Mouse (Mus musculus): Measurements from ENCODE around the gene Hmgxb4. TPM values are rescaled to one million over a fixed set of nuclear protein-coding genes. Genes with fewer than 3 reads are reported as not detected.
A peak's percentile ranks its signal among the peaks of the same experiment; 100 is the strongest.
"Not testable (repeated sequence)": the region's sequence is repeated elsewhere in the genome, so short reads cannot be mapped to it uniquely, and the experiment has no call there.

The Hmgxb4 gene
- polyA plus RNA-seq (2015; fragmentation: Nextera tagmentation; extraction: Ambion mirVana): 17.9 and 18.9 TPM in 2 replicates

DNA sequence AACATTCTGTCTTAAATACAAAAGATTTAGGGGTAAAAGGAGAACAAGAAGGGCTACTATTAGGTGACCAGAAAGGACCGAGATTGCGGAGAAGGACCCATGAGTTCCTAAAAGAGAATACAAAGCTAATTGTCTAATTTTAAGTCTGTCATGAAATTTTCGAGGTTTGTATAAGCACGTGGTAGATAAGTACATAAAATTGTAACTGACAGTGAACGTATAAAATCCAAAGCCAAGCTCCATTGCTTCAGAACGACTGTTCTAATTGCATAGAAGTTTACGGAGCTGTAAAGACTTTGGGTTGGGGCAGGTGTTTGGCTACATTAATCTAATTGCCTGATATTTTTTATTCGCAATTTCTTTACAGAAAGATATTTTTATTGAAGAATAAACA, at the start of gene Hmgxb4:
Gene Hmgxb4, plus strand, starts transcription at position 276 of the 394 bp plus-strand sequence.
- Histone ChIP-seq H3K27me3 (ENCODE audit: control insufficient read depth, insufficient read depth, low read length) (no peaks in the 10 kb centered on the region), H3K36me3 (ENCODE audit: control insufficient read depth, insufficient read depth) (no peaks in the 10 kb centered on the region), H3K9me3 (replicated peaks; ENCODE audit: control insufficient read depth, low read length) (no peaks in the 10 kb centered on the region), H3K9ac (ENCODE audit: low read length) (peak within 1 kb of the TSS; percentile 100), H3K4me3 (ENCODE audit: low read length) (peak within 1 kb of the TSS; percentile 89), H3K27ac (ENCODE audit: low read length) (peak within 1 kb of the TSS; percentile 96), H3K4me1 (ENCODE audit: control insufficient read depth, insufficient read depth, low read length) (peaks cover 11% of the 10 kb centered on the region), H3K4me2 (ENCODE audit: low read depth, low read length) (peak within 1 kb of the TSS; percentile 68)
- ATAC-seq (replicated peaks; ENCODE audit: extremely low read depth, insufficient read depth, low FRiP score): no peak
- WGBS: 13% methylated on average over 8 of the region's 8 CpGs

DNA sequence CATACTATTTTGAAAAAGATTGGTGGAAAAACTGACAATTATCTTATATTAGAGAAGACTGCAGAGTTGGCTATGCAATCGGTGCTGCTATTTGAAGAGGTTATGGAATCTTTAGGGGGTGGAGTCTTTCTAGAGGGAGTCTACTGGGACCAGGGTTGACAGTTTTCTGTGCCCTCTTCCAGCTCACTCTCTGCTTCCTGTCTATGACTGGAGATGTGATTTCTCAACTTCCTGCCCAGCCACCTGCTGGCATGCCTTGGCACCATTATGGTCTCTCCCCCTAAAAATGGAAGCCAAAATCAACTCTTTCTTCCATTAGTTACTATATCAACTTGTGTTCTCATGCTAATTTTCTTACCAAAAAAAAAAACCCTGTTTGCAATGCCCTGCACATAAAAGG, 43.7 kb upstream of the Hmgxb4 start:
- no peak for ATAC-seq (replicated peaks; ENCODE audit: extremely low read depth, insufficient read depth, low FRiP score)
- Histone ChIP-seq H3K4me1 (ENCODE audit: control insufficient read depth, insufficient read depth, low read length) (no peaks in the 10 kb centered on the region), H3K9ac (ENCODE audit: low read length) (no peak overlapping the region), H3K4me2 (ENCODE audit: low read depth, low read length) (no peak overlapping the region), H3K4me3 (ENCODE audit: low read length) (no peak overlapping the region), H3K9me3 (replicated peaks; ENCODE audit: control insufficient read depth, low read length) (no peaks in the 10 kb centered on the region), H3K27me3 (ENCODE audit: control insufficient read depth, insufficient read depth, low read length) (no peaks in the 10 kb centered on the region), H3K36me3 (ENCODE audit: control insufficient read depth, insufficient read depth) (no peaks in the 10 kb centered on the region), H3K27ac (ENCODE audit: low read length) (no peak overlapping the region)
- WGBS: 91% methylated on average over 1 of the region's 1 CpGs

DNA sequence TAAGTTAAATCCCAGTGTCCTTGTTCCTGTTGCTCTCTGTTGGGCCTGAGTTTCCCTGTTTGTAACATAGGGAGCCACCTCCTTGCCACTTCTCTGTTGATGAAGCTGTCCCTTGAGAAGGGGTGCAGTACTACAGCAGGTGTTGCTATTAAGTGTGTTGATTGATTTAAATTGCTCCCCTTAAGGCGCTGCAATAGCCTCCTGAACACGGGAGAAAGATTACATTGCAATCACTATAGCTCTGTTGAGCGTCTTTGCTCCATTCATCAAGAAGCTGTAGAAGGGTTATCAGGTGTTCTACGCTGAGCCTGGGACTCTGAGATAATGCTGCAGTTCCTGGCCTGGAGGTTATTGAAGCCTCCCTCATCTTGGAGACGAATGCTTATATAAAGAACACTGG, 29.2 kb upstream of the Hmgxb4 start:
- Histone ChIP-seq H3K36me3 (ENCODE audit: control insufficient read depth, insufficient read depth) (no peaks in the 10 kb centered on the region), H3K27ac (ENCODE audit: low read length) (no peak overlapping the region), H3K4me1 (ENCODE audit: control insufficient read depth, insufficient read depth, low read length) (no peaks in the 10 kb centered on the region), H3K27me3 (ENCODE audit: control insufficient read depth, insufficient read depth, low read length) (no peaks in the 10 kb centered on the region), H3K9me3 (replicated peaks; ENCODE audit: control insufficient read depth, low read length) (no peaks in the 10 kb centered on the region), H3K4me2 (ENCODE audit: low read depth, low read length) (no peak overlapping the region), H3K4me3 (ENCODE audit: low read length) (no peak overlapping the region), H3K9ac (ENCODE audit: low read length) (no peak overlapping the region)
- WGBS: 44% methylated on average over 5 of the region's 5 CpGs
- no peak for ATAC-seq (replicated peaks; ENCODE audit: extremely low read depth, insufficient read depth, low FRiP score)

DNA sequence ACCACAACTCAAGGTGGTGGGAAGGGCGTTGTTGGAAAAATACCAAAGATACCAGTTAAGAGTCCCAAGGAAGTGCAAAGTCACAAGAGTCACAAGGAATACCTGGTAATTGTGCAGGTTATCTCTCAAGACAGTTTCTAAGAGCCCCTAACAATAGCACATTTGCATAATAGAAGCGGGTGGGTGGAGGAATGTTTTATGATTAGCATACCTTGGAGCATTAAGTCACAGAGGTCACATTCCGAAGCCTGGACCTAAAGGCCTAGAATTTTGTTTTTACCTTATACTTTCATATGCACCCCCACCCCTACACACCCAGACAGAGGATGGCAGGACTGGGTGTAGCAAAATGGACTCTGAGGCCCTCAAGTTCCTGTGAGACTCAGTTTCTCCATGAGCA, 22.9 kb upstream of the Hmgxb4 start:
- H3K9ac ChIP-seq (ENCODE audit: low read length); H3K4me1 ChIP-seq (ENCODE audit: control insufficient read depth, insufficient read depth, low read length); H3K4me3 ChIP-seq (ENCODE audit: low read length); H3K4me2 ChIP-seq (ENCODE audit: low read depth, low read length); ATAC-seq (replicated peaks; ENCODE audit: extremely low read depth, insufficient read depth, low FRiP score); H3K27ac ChIP-seq (ENCODE audit: low read length); H3K36me3 ChIP-seq (ENCODE audit: control insufficient read depth, insufficient read depth); H3K9me3 ChIP-seq (replicated peaks; ENCODE audit: control insufficient read depth, low read length); H3K27me3 ChIP-seq (ENCODE audit: control insufficient read depth, insufficient read depth, low read length): not testable (repeated sequence)
- WGBS: 86% methylated on average over 3 of the region's 3 CpGs

DNA sequence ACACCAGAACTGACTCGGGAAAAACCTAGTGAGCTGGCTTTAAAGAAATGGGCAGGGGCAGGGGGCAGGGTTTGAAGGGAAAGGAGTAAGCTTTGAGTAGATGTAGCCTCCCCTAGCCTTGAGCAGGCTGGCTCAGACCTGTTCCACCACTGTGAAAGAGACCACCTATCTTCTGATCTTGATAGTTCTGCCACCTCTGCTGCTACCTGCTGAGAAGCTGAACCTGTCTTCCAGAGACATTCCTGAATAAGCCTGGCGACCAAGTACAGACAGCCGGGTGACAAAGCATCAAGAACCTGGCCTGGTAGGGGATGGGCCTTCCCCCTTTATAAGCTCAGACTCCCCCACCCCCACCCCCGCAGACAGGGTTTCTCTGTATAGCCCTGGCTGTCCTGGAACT, 21.5 kb upstream of the Hmgxb4 start:
- H3K4me2 ChIP-seq (ENCODE audit: low read depth, low read length): no peak overlapping the region
- H3K9me3 ChIP-seq (replicated peaks; ENCODE audit: control insufficient read depth, low read length): no peaks in the 10 kb centered on the region
- no peak overlapping the region for H3K4me3 ChIP-seq (ENCODE audit: low read length)
- no peaks in the 10 kb centered on the region for H3K27me3 ChIP-seq (ENCODE audit: control insufficient read depth, insufficient read depth, low read length)
- no peak overlapping the region for H3K27ac ChIP-seq (ENCODE audit: low read length)
- H3K4me1 ChIP-seq (ENCODE audit: control insufficient read depth, insufficient read depth, low read length): no peaks in the 10 kb centered on the region
- H3K36me3 ChIP-seq (ENCODE audit: control insufficient read depth, insufficient read depth): no peaks in the 10 kb centered on the region
- H3K9ac ChIP-seq (ENCODE audit: low read length): no peak overlapping the region
- ATAC-seq (replicated peaks; ENCODE audit: extremely low read depth, insufficient read depth, low FRiP score): no peak
- 62% methylated on average over 4 of the region's 4 CpGs for WGBS

DNA sequence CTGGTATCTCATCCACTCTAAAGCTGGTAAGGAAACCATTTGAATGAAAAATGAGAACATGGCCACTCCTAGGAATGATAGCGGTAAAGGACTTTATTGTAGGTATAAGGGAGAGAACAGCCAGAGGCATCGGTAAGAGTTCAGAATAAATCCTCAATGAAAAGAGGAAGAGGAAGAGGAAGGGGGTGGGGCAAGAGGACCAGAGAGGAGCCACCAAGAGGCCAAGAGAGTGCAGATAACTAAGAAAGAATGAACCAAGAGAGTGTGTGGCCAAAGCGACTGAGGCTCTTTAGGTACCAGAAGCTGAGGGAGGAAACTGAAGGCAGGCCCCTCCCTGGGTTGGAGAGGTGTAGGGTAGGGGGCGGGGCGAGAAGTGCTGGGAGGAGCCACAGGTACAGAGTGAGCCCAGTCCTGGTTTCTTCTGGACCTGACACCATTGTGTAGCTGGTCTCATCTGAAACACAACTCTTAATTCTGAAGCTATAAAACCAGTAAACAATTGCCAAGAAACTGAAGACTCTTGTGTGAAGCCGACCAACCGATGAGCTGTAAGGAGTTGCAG, 20.8 kb upstream of the Hmgxb4 start:
- no peak overlapping the region for H3K9ac ChIP-seq (ENCODE audit: low read length)
- no peak overlapping the region for H3K4me3 ChIP-seq (ENCODE audit: low read length)
- H3K27ac ChIP-seq (ENCODE audit: low read length): no peak overlapping the region
- no peaks in the 10 kb centered on the region for H3K9me3 ChIP-seq (replicated peaks; ENCODE audit: control insufficient read depth, low read length)
- no peaks in the 10 kb centered on the region for H3K36me3 ChIP-seq (ENCODE audit: control insufficient read depth, insufficient read depth)
- no peaks in the 10 kb centered on the region for H3K4me1 ChIP-seq (ENCODE audit: control insufficient read depth, insufficient read depth, low read length)
- 72% methylated on average over 7 of the region's 7 CpGs for WGBS
- ATAC-seq (replicated peaks; ENCODE audit: extremely low read depth, insufficient read depth, low FRiP score): no peak
- no peak overlapping the region for H3K4me2 ChIP-seq (ENCODE audit: low read depth, low read length)
- no peaks in the 10 kb centered on the region for H3K27me3 ChIP-seq (ENCODE audit: control insufficient read depth, insufficient read depth, low read length)

DNA sequence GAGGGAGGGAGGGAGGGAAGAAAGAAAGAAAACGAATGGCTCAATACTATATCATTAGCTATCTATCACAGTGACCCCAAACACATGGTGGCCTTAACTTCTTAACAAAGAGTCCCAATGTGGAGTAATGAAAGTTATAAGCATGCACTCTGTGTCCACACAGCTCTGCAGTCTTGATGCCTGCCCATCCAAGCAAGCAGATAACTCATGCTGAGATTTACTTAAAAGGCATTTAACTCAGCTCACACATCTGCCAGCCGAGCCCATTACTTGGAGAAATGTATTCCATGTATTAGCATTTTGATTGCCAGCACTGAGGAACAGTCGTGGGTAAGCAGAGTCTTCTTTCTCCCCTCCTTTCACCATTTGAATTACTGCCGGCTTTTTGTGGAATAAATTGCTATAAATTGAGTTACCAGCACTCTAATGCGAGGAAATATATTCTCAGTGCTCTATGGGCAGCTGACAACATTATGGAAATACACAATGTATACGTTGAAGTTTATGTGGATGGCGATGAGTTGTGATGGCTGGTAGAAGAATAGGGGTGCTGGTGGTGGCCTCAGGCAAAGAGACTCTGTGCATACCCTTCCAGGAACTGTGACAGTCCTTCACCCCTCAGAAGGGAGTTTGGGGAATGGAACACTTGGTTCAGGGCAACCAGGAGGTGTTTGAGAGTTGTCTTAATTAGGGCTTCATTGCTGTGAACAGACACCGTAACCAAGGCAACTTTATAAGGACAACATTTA, 19.9 kb upstream of the Hmgxb4 start:
- Histone ChIP-seq H3K4me2 (ENCODE audit: low read depth, low read length) (no peak overlapping the region), H3K9me3 (replicated peaks; ENCODE audit: control insufficient read depth, low read length) (no peaks in the 10 kb centered on the region), H3K4me3 (ENCODE audit: low read length) (no peak overlapping the region), H3K36me3 (ENCODE audit: control insufficient read depth, insufficient read depth) (no peaks in the 10 kb centered on the region), H3K27me3 (ENCODE audit: control insufficient read depth, insufficient read depth, low read length) (no peaks in the 10 kb centered on the region), H3K9ac (ENCODE audit: low read length) (no peak overlapping the region), H3K4me1 (ENCODE audit: control insufficient read depth, insufficient read depth, low read length) (no peaks in the 10 kb centered on the region), H3K27ac (ENCODE audit: low read length) (no peak overlapping the region)
- WGBS: 73% methylated on average over 8 of the region's 8 CpGs
- ATAC-seq (replicated peaks; ENCODE audit: extremely low read depth, insufficient read depth, low FRiP score): no peak

DNA sequence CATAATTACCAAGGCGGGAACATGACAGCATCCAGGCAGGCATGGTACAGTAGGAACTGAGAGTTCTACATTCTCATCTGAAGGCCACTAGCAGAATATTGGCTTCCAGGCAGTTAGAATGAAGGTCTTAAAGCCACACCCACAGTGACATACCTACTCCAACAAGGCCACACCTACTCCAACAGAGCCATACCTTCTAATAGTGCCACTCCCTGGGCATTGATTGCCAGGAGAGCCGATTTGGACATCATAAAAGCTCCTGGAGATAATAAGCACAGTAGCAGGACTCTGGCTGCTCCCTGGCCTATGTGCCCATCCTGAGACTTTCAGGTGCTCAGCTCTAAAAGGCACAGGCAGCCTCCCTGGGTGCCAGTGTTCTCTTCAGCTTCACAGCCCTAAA, 19.3 kb upstream of the Hmgxb4 start:
- H3K4me1 ChIP-seq (ENCODE audit: control insufficient read depth, insufficient read depth, low read length): no peaks in the 10 kb centered on the region
- H3K9me3 ChIP-seq (replicated peaks; ENCODE audit: control insufficient read depth, low read length): no peaks in the 10 kb centered on the region
- no peak overlapping the region for H3K4me2 ChIP-seq (ENCODE audit: low read depth, low read length)
- WGBS: 81% methylated on average over 2 of the region's 2 CpGs
- no peak overlapping the region for H3K27ac ChIP-seq (ENCODE audit: low read length)
- no peaks in the 10 kb centered on the region for H3K27me3 ChIP-seq (ENCODE audit: control insufficient read depth, insufficient read depth, low read length)
- no peak for ATAC-seq (replicated peaks; ENCODE audit: extremely low read depth, insufficient read depth, low FRiP score)
- H3K4me3 ChIP-seq (ENCODE audit: low read length): no peak overlapping the region
- H3K36me3 ChIP-seq (ENCODE audit: control insufficient read depth, insufficient read depth): no peaks in the 10 kb centered on the region
- no peak overlapping the region for H3K9ac ChIP-seq (ENCODE audit: low read length)

DNA sequence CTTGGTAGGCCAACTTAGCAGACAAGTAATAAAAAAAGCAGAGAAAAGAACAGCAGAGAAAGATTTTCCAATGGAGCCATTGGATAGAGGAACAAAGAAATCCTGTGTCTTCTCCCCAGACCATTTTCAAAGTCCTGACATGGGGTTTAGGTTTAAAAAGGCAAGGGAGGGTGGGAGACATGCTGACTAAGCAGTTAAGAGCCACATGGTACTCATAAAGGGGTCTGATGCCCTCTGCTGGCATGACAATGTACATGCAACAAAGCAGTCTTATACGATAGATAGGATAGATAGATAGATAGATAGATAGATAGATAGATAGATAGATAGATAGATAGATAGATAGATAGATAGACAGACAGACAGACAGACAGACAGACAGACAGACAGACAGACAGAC, 15.7 kb upstream of the Hmgxb4 start:
- Histone ChIP-seq H3K4me1 (ENCODE audit: control insufficient read depth, insufficient read depth, low read length) (no peaks in the 10 kb centered on the region), H3K36me3 (ENCODE audit: control insufficient read depth, insufficient read depth) (no peaks in the 10 kb centered on the region), H3K4me3 (ENCODE audit: low read length) (no peak overlapping the region), H3K9me3 (replicated peaks; ENCODE audit: control insufficient read depth, low read length) (no peaks in the 10 kb centered on the region), H3K27me3 (ENCODE audit: control insufficient read depth, insufficient read depth, low read length) (no peaks in the 10 kb centered on the region), H3K4me2 (ENCODE audit: low read depth, low read length) (no peak overlapping the region), H3K27ac (ENCODE audit: low read length) (no peak overlapping the region), H3K9ac (ENCODE audit: low read length) (no peak overlapping the region)
- WGBS: 57% methylated on average over 1 of the region's 1 CpGs
- no peak for ATAC-seq (replicated peaks; ENCODE audit: extremely low read depth, insufficient read depth, low FRiP score)
